Mouse (Mus musculus): Measurements from ENCODE around the gene Trpc1.

The Trpc1 gene

GRCm38 (mm10) chr9:95750037-95750511, at the start of gene Trpc1:
Gene Trpc1, minus strand, starts transcription at chr9:95750375.
- DNase-seq (ENCODE audit: low spot score), result peak; percentile 68

- DNase-seq (ENCODE audit: low spot score), result no peak
Measured at GRCm38 (mm10) chr9:95796323-95796722, 46.1 kb upstream of the Trpc1 start.

- DNase-seq (ENCODE audit: low spot score), result no peak
Measured at GRCm38 (mm10) chr9:95795844-95796243, 45.7 kb upstream of the Trpc1 start.

- DNase-seq (ENCODE audit: low spot score), result no peak
Measured at GRCm38 (mm10) chr9:95795077-95795784, 45.1 kb upstream of the Trpc1 start.

GRCm38 (mm10) chr9:95793986-95794744, 44.0 kb upstream of the Trpc1 start:
- DNase-seq (ENCODE audit: low spot score), result no peak

GRCm38 (mm10) chr9:95784888-95785511, 34.8 kb upstream of the Trpc1 start:
- DNase-seq (ENCODE audit: low spot score), result no peak

GRCm38 (mm10) chr9:95783646-95784293, 33.6 kb upstream of the Trpc1 start:
- no peak for DNase-seq (ENCODE audit: low spot score)

GRCm38 (mm10) chr9:95771671-95772070, 21.5 kb upstream of the Trpc1 start:
- no peak for DNase-seq (ENCODE audit: low spot score)

GRCm38 (mm10) chr9:95763218-95763617, 13.0 kb upstream of the Trpc1 start:
- no peak for DNase-seq (ENCODE audit: low spot score)

GRCm38 (mm10) chr9:95762228-95762627, 12.1 kb upstream of the Trpc1 start:
- no peak for DNase-seq (ENCODE audit: low spot score)

- no peak for DNase-seq (ENCODE audit: low spot score)
Measured at GRCm38 (mm10) chr9:95761381-95761780, 11.2 kb upstream of the Trpc1 start.

GRCm38 (mm10) chr9:95750746-95751145, 571 bp upstream of the Trpc1 start:
- no peak for DNase-seq (ENCODE audit: low spot score)

GRCm38 (mm10) chr9:95749461-95749928, 680 bp downstream of the Trpc1 start:
- no peak for DNase-seq (ENCODE audit: low spot score)

GRCm38 (mm10) chr9:95747298-95747697, 2.9 kb downstream of the Trpc1 start:
- DNase-seq (ENCODE audit: low spot score), result no peak

- DNase-seq (ENCODE audit: low spot score), result no peak
Measured at GRCm38 (mm10) chr9:95744845-95745613, 5.1 kb downstream of the Trpc1 start.

GRCm38 (mm10) chr9:95736238-95736637, 13.9 kb downstream of the Trpc1 start:
- DNase-seq (ENCODE audit: low spot score), result no peak

- DNase-seq (ENCODE audit: low spot score), result no peak
Measured at GRCm38 (mm10) chr9:95712574-95712973, 37.6 kb downstream of the Trpc1 start.

GRCm38 (mm10) chr9:95708943-95709342, 41.2 kb downstream of the Trpc1 start:
- no peak for DNase-seq (ENCODE audit: low spot score)

- DNase-seq (ENCODE audit: low spot score), result no peak
Measured at GRCm38 (mm10) chr9:95705371-95705770, 44.8 kb downstream of the Trpc1 start.

- no peak for DNase-seq (ENCODE audit: low spot score)
Measured at GRCm38 (mm10) chr9:95704078-95704477, 46.1 kb downstream of the Trpc1 start.

GRCm38 (mm10) chr9:95699273-95699672, 50.9 kb downstream of the Trpc1 start:
- DNase-seq (ENCODE audit: low spot score), result no peak
